Mouse (Mus musculus) adrenal gland, postnatal 0 days (tissue): Measurements from ENCODE around the gene Slc6a3. TPM values are rescaled to one million over a fixed set of nuclear protein-coding genes. Genes with fewer than 3 reads are reported as not detected.

ENCODE experiments used
- polyA plus RNA-seq: library from polyadenylated mRNA; unstranded; fragments of >200 nt; fragmentation: Nextera tagmentation; extraction: Ambion mirVana; gene quantifications from 2 replicates; pipeline ENCODE4 v1.2.1, GENCODE M21; 2015

Slc6a3 gene
- 0.12 TPM in 1 of 2 replicates, not detected in the other for polyA plus RNA-seq

GRCm38 (mm10) chr13:73536403-73536821 is at the start of gene Slc6a3:
Gene Slc6a3, plus strand, starts transcription at chr13:73536747.

GRCm38 (mm10) chr13:73603522-73604155 is 67.1 kb downstream of the Slc6a3 start, which contains the start of gene Clptm1l:
Gene Clptm1l, plus strand, starts transcription at chr13:73604006.

GRCm38 (mm10) chr13:73626745-73627549 is 90.4 kb downstream of the Slc6a3 start, which contains the start of gene Tert:
Gene Tert, plus strand, starts transcription at chr13:73626911.

Other genes starting within 250 kb of the Slc6a3 start
- 100 and 127 TPM in 2 replicates for gene Mrpl36, start 208.2 kb upstream of the Slc6a3 start, polyA plus RNA-seq
- gene Ndufs6, start 208.2 kb upstream of the Slc6a3 start, polyA plus RNA-seq, result 410 and 424 TPM in 2 replicates
- 22.3 and 22.9 TPM in 2 replicates for gene Lpcat1, start 69.5 kb upstream of the Slc6a3 start, polyA plus RNA-seq
- gene Clptm1l, start 67.3 kb downstream of the Slc6a3 start, polyA plus RNA-seq, result 77.7 and 118 TPM in 2 replicates
- gene Tert, start 90.2 kb downstream of the Slc6a3 start, polyA plus RNA-seq, result 0.85 and 2.8 TPM in 2 replicates
- 0.24 and 0.62 TPM in 2 replicates for gene Slc6a18, start 141.3 kb downstream of the Slc6a3 start, polyA plus RNA-seq
- 0.19 and 0.57 TPM in 2 replicates for gene Slc6a19, start 168.1 kb downstream of the Slc6a3 start, polyA plus RNA-seq
- gene Slc12a7, start 196.3 kb downstream of the Slc6a3 start, polyA plus RNA-seq, result 5.7 and 8.4 TPM in 2 replicates